Mouse (Mus musculus): ENCODE measurements around the gene Noct. TPM values are rescaled to one million over a fixed set of nuclear protein-coding genes. Genes with fewer than 3 reads are reported as not detected.

Gene Noct
- polyA plus RNA-seq, 1 experiment from 2014 or later: 11.4 TPM

- H3K9me3 ChIP-seq (ENCODE audit: low read length): no peaks in the 10 kb centered on the region
- peak overlapping the region; percentile 99 for H3K27ac ChIP-seq (ENCODE audit: low read depth)
- no peaks in the 10 kb centered on the region for H3K36me3 ChIP-seq (replicated peaks; ENCODE audit: insufficient read depth, low read length)
- ATAC-seq (peak; percentile 20), DNase-seq (no peak)
- TF ChIP-seq CTCF (IDR thresholded peaks at IDR 0.05; ENCODE audit: low read depth): no peak
- TF ChIP-seq EP300 (IDR thresholded peaks at IDR 0.05; ENCODE audit: low read depth): no peak
- no peaks in the 10 kb centered on the region for H3K27me3 ChIP-seq (ENCODE audit: insufficient read depth, low read length)
- WGBS (ENCODE audit: insufficient replicate concordance): 2% methylated on average over 56 of the region's 93 CpGs
- H3K4me1 ChIP-seq (ENCODE audit: insufficient read depth): peaks cover 9% of the 10 kb centered on the region
- peak overlapping the region; percentile 69 for H3K4me2 ChIP-seq (ENCODE audit: low read depth, low read length)
- H3K9ac ChIP-seq (replicated peaks): peak overlapping the region; percentile 91
- H3K4me3 ChIP-seq (ENCODE audit: low read depth, low read length): peak overlapping the region; percentile 91
Measured at GRCm38 (mm10) chr3:51276421-51277111, 52.3 kb downstream of the Noct start.

DNA sequence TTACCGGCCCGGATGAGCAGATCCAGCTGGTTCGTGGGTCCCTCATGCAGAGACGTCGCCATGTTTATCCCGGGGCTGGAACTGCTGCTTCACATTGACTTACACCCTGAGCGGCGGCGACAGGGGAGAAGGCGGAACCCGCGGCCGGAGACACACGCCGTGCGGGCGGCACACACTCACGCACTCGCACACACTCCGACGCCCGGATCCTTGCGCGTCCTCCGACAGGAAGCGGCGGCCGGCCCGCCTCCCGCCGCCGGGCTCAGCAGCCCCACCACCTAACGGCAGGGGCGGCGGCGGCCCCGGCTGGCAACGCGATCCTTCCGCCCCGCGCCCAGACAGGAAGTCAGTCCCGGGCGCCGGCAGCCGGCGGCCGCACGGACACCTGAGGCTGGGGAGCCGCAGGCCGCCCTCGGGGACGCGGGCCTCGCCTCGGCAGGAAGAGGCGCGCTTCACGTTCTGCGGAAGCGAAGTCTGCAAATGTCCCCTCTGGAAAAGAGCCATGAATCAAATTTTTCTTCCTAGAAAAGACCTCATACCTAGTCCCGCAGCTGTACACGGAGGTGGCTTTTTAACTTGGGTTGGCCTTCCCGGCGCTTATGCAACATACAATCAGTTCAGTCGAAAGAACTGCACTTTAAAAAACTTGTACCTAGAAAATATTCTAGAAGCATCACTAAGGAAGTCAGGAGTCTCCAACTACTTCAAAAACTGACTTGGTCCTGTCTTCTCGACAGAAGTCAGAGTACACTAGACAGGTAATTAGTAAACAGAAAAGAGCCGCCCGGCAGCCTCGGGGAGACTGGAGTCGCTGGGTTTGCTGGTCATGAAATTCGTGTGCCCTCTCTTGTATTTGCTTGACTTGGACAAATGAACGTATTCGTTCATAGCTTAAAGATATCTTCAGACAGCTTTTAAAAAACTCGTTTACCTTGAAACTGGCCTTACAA, 53.2 kb downstream of the Noct start:
- H3K4me1 ChIP-seq (ENCODE audit: insufficient read depth): peaks cover 9% of the 10 kb centered on the region

DNA sequence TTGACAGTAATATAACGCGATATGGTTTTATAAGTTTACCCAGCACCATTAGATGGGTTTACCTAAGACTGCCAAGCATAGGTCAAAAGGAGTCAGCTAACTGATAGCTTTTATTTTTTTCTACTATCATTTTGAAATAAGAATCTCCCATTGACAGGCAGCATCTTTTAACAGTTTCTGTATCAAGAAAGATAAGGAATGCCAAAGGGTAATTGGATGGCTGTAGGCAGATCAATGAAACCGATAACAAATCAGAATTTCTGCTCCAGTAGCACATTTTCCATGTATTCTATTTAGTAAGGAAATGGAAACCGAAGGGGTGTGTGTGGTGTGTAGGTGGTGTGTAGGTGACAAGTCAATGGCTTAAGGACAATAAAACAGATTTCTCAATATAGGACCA, 54.2 kb downstream of the Noct start:
- Histone ChIP-seq H3K27me3 (ENCODE audit: insufficient read depth, low read length) (no peaks in the 10 kb centered on the region), H3K4me1 (ENCODE audit: insufficient read depth) (peaks cover 9% of the 10 kb centered on the region), H3K4me3 (ENCODE audit: low read depth, low read length) (no peak overlapping the region), H3K9ac (replicated peaks) (no peak overlapping the region), H3K4me2 (ENCODE audit: low read depth, low read length) (peak overlapping the region; percentile 69; the same call in 1 of the 2 replicates), H3K36me3 (replicated peaks; ENCODE audit: insufficient read depth, low read length) (0 out of 2 replicates have a peak, but pooled peaks cover 2% of the 10 kb centered on the region), H3K27ac (ENCODE audit: low read depth) (no peak overlapping the region), H3K9me3 (ENCODE audit: low read length) (no peaks in the 10 kb centered on the region)
- no peak for DNase-seq
- ATAC-seq: no peak
- WGBS (ENCODE audit: insufficient replicate concordance): 75% methylated on average over 4 of the region's 4 CpGs
- TF ChIP-seq CTCF (IDR thresholded peaks at IDR 0.05; ENCODE audit: low read depth): no peak
- TF ChIP-seq EP300 (IDR thresholded peaks at IDR 0.05; ENCODE audit: low read depth): no peak

More for the DNA sequence above, 53.2 kb downstream of the Noct start:
- DNase-seq: peak; percentile 88
- peak overlapping the region; percentile 91 for H3K4me3 ChIP-seq (ENCODE audit: low read depth, low read length)
- no peak for TF ChIP-seq CTCF (IDR thresholded peaks at IDR 0.05; ENCODE audit: low read depth)
- TF ChIP-seq EP300 (IDR thresholded peaks at IDR 0.05; ENCODE audit: low read depth): no peak
- no peaks in the 10 kb centered on the region for H3K9me3 ChIP-seq (ENCODE audit: low read length)
- peak; percentile 70 for ATAC-seq
- WGBS (ENCODE audit: insufficient replicate concordance): 1% methylated on average over 75 of the region's 75 CpGs
- H3K27ac ChIP-seq (ENCODE audit: low read depth): peak overlapping the region; percentile 99
- peak overlapping the region; percentile 69 for H3K4me2 ChIP-seq (ENCODE audit: low read depth, low read length)
- H3K27me3 ChIP-seq (ENCODE audit: insufficient read depth, low read length): no peaks in the 10 kb centered on the region
- H3K36me3 ChIP-seq (replicated peaks; ENCODE audit: insufficient read depth, low read length): no peaks in the 10 kb centered on the region
- peak overlapping the region; percentile 91 for H3K9ac ChIP-seq (replicated peaks)

- TF ChIP-seq CTCF (IDR thresholded peaks at IDR 0.05; ENCODE audit: low read depth): no peak
- TF ChIP-seq EP300 (IDR thresholded peaks at IDR 0.05; ENCODE audit: low read depth): no peak
- ATAC-seq (no peak), DNase-seq (no peak)
- H3K4me2 ChIP-seq (ENCODE audit: low read depth, low read length): no peak overlapping the region
- H3K4me3 ChIP-seq (ENCODE audit: low read depth, low read length): no peak overlapping the region
- no peak overlapping the region for H3K27ac ChIP-seq (ENCODE audit: low read depth)
- no peaks in the 10 kb centered on the region for H3K4me1 ChIP-seq (ENCODE audit: insufficient read depth)
- H3K9me3 ChIP-seq (ENCODE audit: low read length): no peaks in the 10 kb centered on the region
- H3K36me3 ChIP-seq (replicated peaks; ENCODE audit: insufficient read depth, low read length): peaks cover 19% of the 10 kb centered on the region
- 82% methylated on average over 4 of the region's 4 CpGs for WGBS (ENCODE audit: insufficient replicate concordance)
- H3K27me3 ChIP-seq (ENCODE audit: insufficient read depth, low read length): no peaks in the 10 kb centered on the region
- no peak overlapping the region for H3K9ac ChIP-seq (replicated peaks)
Measured at GRCm38 (mm10) chr3:51281727-51282126, 57.5 kb downstream of the Noct start.

GRCm38 (mm10) chr3:51284375-51284774, 60.1 kb downstream of the Noct start:
- H3K4me2 ChIP-seq (ENCODE audit: low read depth, low read length): no peak overlapping the region
- H3K4me1 ChIP-seq (ENCODE audit: insufficient read depth): peaks cover 1% of the 10 kb centered on the region; the same call in 1 of the 2 replicates
- ATAC-seq (no peak), DNase-seq (no peak)
- no peaks in the 10 kb centered on the region for H3K9me3 ChIP-seq (ENCODE audit: low read length)
- no peak overlapping the region for H3K9ac ChIP-seq (replicated peaks)
- H3K36me3 ChIP-seq (replicated peaks; ENCODE audit: insufficient read depth, low read length): peaks cover 19% of the 10 kb centered on the region
- 81% methylated on average over 1 of the region's 1 CpGs for WGBS (ENCODE audit: insufficient replicate concordance)
- no peak overlapping the region for H3K4me3 ChIP-seq (ENCODE audit: low read depth, low read length)
- no peaks in the 10 kb centered on the region for H3K27me3 ChIP-seq (ENCODE audit: insufficient read depth, low read length)
- H3K27ac ChIP-seq (ENCODE audit: low read depth): no peak overlapping the region
- TF ChIP-seq CTCF (IDR thresholded peaks at IDR 0.05; ENCODE audit: low read depth) (no peak), EP300 (IDR thresholded peaks at IDR 0.05; ENCODE audit: low read depth) (no peak)
